Mouse (Mus musculus) ES-Bruce4 (cell line): Measurements from ENCODE around the gene Zdhhc8. TPM values are rescaled to one million over a fixed set of nuclear protein-coding genes. Genes with fewer than 3 reads are reported as not detected.

Source experiments
- H3K27ac ChIP-seq: 2 replicates; pipeline ENCODE4 v1.5.1; 2012; ENCODE audit warnings: low read length, inconsistent platforms; ENCODE audit not compliant: insufficient read depth
- H3K27me3 ChIP-seq: 2 replicates; pipeline ENCODE4 v1.6.1; 2012; ENCODE audit warnings: mild to moderate bottlenecking, low read length, inconsistent platforms; ENCODE audit not compliant: control insufficient read depth, poor library complexity, insufficient read depth, severe bottlenecking
- H3K36me3 ChIP-seq: 2 replicates; pipeline ENCODE4 v1.6.1; 2012; ENCODE audit warnings: inconsistent platforms, mild to moderate bottlenecking, low read length, moderate library complexity; ENCODE audit not compliant: control insufficient read depth, poor library complexity, insufficient read depth, severe bottlenecking
- H3K4me1 ChIP-seq: one replicate; pipeline ENCODE4 v1.8.1; 2011; ENCODE audit warnings: low read length; ENCODE audit not compliant: control insufficient read depth, insufficient read depth
- H3K4me3 ChIP-seq: 2 replicates; pipeline ENCODE4 v1.5.1; 2011; ENCODE audit warnings: low read depth, mild to moderate bottlenecking, low read length
- H3K9ac ChIP-seq: 2 replicates; pipeline ENCODE4 v1.6.1; 2012; ENCODE audit warnings: low read depth, mild to moderate bottlenecking, inconsistent platforms; ENCODE audit not compliant: poor library complexity, severe bottlenecking
- H3K9me3 ChIP-seq: replicated peaks from 2 replicates; pipeline ENCODE4 v1.6.1; 2012; ENCODE audit warnings: mild to moderate bottlenecking, low read length, inconsistent platforms; ENCODE audit not compliant: control insufficient read depth, poor library complexity, insufficient read depth, severe bottlenecking
- CTCF ChIP-seq: IDR thresholded peaks from one replicate; pipeline ENCODE4 v1.8.1; 2011; ENCODE audit warnings: low read depth, low read length
- EP300 ChIP-seq: IDR thresholded peaks from 2 replicates; pipeline ENCODE4 v1.6.1; 2011; ENCODE audit warnings: low read depth, low read length; ENCODE audit not compliant: insufficient read depth
- POLR2A ChIP-seq: IDR thresholded peaks from one replicate; pipeline ENCODE4 v1.8.1; 2011; ENCODE audit warnings: low read length; ENCODE audit not compliant: insufficient read depth
- polyA plus RNA-seq: library from polyadenylated mRNA; stranded (reverse); fragments of >200 nt; gene quantifications from 2 replicates; pipeline ENCODE4 v1.2.4, GENCODE M21; 2011; ENCODE audit warnings: low read depth; ENCODE audit not compliant: missing spikeins, insufficient read depth, insufficient read length

The Zdhhc8 gene
- polyA plus RNA-seq, 1 experiment, result 11.7 TPM

DNA sequence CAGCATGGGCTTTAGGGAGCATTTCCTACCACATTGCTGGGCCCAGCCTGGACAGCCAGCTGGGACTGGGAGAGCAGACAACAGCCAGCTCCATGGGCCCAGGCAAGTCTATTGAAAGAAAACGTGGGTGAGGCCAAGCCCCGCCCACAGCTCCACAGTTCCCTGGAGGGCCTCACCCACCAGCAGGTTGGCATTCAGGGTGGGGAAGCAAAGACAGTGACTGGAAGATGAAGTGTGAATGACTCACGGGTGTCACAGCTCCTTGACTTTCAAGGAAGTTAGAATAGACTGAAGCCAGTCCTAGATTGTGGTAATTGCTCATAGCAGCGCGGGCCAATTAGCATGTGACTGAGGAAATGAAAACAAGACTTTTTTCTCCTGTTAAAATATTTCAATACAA, 39.9 kb downstream of the Zdhhc8 start:
- H3K9ac ChIP-seq, result no peak overlapping the region
- no peaks in the 10 kb centered on the region for H3K9me3 ChIP-seq
- no peaks in the 10 kb centered on the region for H3K4me1 ChIP-seq
- H3K27ac ChIP-seq, result no peak overlapping the region
- no peak overlapping the region for H3K4me3 ChIP-seq
- no peak for TF ChIP-seq CTCF
- TF ChIP-seq POLR2A, result no peak
- TF ChIP-seq EP300, result no peak
- H3K36me3 ChIP-seq, result no peaks in the 10 kb centered on the region
- no peaks in the 10 kb centered on the region for H3K27me3 ChIP-seq

- H3K4me1 ChIP-seq, result no peaks in the 10 kb centered on the region
Observed at GRCm38 (mm10) chr16:18194208-18194985, 40.5 kb downstream of the Zdhhc8 start.

GRCm38 (mm10) chr16:18191006-18191405, 43.9 kb downstream of the Zdhhc8 start:
- Histone ChIP-seq H3K36me3 (no peaks in the 10 kb centered on the region), H3K27me3 (no peaks in the 10 kb centered on the region), H3K4me3 (no peak overlapping the region), H3K9ac (no peak overlapping the region), H3K4me1 (no peaks in the 10 kb centered on the region), H3K27ac (no peak overlapping the region), H3K9me3 (no peaks in the 10 kb centered on the region)
- TF ChIP-seq CTCF, result no peak
- TF ChIP-seq EP300, result no peak
- no peak for TF ChIP-seq POLR2A

More at GRCm38 (mm10) chr16:18194208-18194985, 40.5 kb downstream of the Zdhhc8 start:
- H3K4me3 ChIP-seq, result no peak overlapping the region
- no peaks in the 10 kb centered on the region for H3K27me3 ChIP-seq
- no peaks in the 10 kb centered on the region for H3K9me3 ChIP-seq
- H3K9ac ChIP-seq, result no peak overlapping the region
- TF ChIP-seq EP300 (no peak), POLR2A (no peak), CTCF (no peak)
- no peak overlapping the region for H3K27ac ChIP-seq
- no peaks in the 10 kb centered on the region for H3K36me3 ChIP-seq

DNA sequence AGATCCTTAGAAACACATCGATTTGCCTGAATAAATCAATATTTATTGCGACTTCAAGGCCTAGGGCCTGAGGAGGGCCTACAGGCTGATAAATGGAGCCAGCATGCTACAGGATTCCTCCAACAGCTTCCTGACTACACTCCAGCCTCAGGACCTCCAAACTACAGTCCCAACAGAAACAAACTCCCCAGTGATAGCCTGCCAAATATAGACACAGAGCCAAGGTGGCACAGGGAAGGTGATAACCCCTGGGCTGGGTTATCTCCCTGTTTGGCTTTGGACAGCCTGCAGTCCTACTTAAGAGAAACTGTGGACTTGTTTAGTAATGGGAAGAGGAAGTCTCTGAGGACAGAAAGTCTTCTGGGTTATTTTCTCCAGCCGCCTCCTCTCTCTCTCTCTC, 47.7 kb downstream of the Zdhhc8 start:
- Histone ChIP-seq H3K4me3 (no peak overlapping the region), H3K9ac (no peak overlapping the region), H3K4me1 (no peaks in the 10 kb centered on the region), H3K27me3 (no peaks in the 10 kb centered on the region), H3K9me3 (no peaks in the 10 kb centered on the region), H3K36me3 (no peaks in the 10 kb centered on the region), H3K27ac (no peak overlapping the region)
- no peak for TF ChIP-seq POLR2A
- no peak for TF ChIP-seq EP300
- no peak for TF ChIP-seq CTCF

DNA sequence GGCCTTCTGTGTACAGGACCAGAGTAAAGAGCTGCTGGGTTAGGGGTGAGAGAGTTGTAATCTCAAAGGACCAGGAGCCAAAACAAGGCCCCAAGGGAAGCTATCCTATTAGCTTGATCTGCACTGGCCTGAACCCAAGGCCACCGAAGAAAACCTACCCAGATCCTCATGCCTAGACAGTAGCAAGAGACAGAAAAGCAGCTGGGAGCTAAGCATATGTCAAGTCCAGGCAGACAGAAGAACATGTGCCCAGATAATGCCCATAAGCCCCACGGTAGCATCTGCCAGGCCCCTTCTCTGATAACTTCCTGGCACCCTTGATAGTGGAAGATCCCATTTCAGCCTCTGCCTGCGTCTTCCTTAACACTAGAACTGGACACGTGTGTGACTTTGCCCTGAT, 48.1 kb downstream of the Zdhhc8 start:
- Histone ChIP-seq H3K9ac (no peak overlapping the region), H3K27me3 (no peaks in the 10 kb centered on the region), H3K36me3 (no peaks in the 10 kb centered on the region), H3K9me3 (no peaks in the 10 kb centered on the region), H3K4me3 (no peak overlapping the region), H3K27ac (no peak overlapping the region), H3K4me1 (no peaks in the 10 kb centered on the region)
- TF ChIP-seq CTCF (no peak), POLR2A (no peak), EP300 (no peak)

DNA sequence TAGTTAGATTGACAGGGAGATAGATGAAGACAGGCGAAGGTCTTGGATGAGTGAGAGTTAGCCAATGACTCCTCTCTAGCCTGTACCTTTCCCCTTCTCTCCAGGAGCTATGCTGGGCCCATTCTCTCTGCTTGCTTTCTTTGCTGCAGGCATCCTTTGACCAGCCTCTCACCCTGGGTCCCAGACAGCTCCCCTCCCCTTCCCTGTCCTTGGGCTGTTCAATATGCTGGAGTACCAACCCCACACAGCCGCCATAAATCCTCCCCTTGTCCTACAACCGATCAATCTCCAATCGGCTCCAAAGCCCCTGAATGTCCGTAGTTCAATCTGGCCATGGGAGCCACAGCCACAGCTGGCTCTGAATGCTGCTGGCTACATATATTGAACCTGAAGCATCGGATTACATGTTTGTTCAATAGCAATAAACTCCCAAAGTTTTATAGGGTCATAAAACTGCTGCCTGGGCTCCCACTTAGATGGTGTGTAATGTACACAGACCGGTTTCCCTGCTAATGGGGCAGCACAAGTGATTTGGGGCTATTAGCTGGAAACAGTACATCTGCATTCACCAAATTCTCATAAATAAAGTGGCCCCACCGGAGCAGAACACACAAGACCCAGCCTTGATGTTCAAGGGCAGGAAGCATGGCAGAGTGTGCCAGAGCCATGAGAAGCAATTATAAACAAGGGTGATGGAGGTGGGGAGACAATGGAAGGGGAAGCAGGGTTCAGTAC, 49.1 kb downstream of the Zdhhc8 start:
- Histone ChIP-seq H3K4me3 (no peak overlapping the region), H3K4me1 (no peaks in the 10 kb centered on the region), H3K27me3 (no peaks in the 10 kb centered on the region), H3K9ac (no peak overlapping the region), H3K36me3 (no peaks in the 10 kb centered on the region), H3K27ac (no peak overlapping the region), H3K9me3 (no peaks in the 10 kb centered on the region)
- TF ChIP-seq POLR2A, result no peak
- no peak for TF ChIP-seq EP300
- no peak for TF ChIP-seq CTCF
